Mouse (Mus musculus): ENCODE data around the gene Vmn2r15. TPM values are rescaled to one million over a fixed set of nuclear protein-coding genes. Genes with fewer than 3 reads are reported as not detected.

The Vmn2r15 gene
- not detected for total RNA-seq (2021)
- long read RNA-seq, result 0 reads

- no peak for DNase-seq (ENCODE audit: low spot score in 2 of 2)
Observed at GRCm38 (mm10) chr5:109297544-109297943, at the start of gene Vmn2r15. Gene Vmn2r15, minus strand, starts transcription at chr5:109297644.

GRCm38 (mm10) chr5:109329862-109330261, 32.4 kb upstream of the Vmn2r15 start, which contains the start of gene Vmn2r16:
Gene Vmn2r16, plus strand, starts transcription at chr5:109330162.
- no peak for DNase-seq (ENCODE audit: low spot score in 2 of 2)

- no peak for DNase-seq (ENCODE audit: low spot score in 2 of 2)
Observed at GRCm38 (mm10) chr5:109294655-109295054, 2.8 kb downstream of the Vmn2r15 start.

Other genes with a start within 250 kb of the Vmn2r15 start
- not detected for gene Vmn2r11, start 238.1 kb downstream of the Vmn2r15 start, total RNA-seq (2021)
- not detected for gene Vmn2r12, start 199.7 kb downstream of the Vmn2r15 start, total RNA-seq (2021)
- not detected for gene Vmn2r13, start 105.4 kb downstream of the Vmn2r15 start, total RNA-seq (2021)
- gene Vmn2r14, start 72.9 kb downstream of the Vmn2r15 start, total RNA-seq (2021), result not detected
- not detected for gene Vmn2r16, start 32.5 kb upstream of the Vmn2r15 start, total RNA-seq (2021)
- not detected for gene Vmn2r17, start 122.0 kb upstream of the Vmn2r15 start, total RNA-seq (2021)